Mouse (Mus musculus) spleen, adult 2 months (tissue): Measurements from ENCODE around the gene Olfr311. TPM values are rescaled to one million over a fixed set of nuclear protein-coding genes. Genes with fewer than 3 reads are reported as not detected.
"Not testable (repeated sequence)": the region's sequence is repeated elsewhere in the genome, so short reads cannot be mapped to it uniquely, and the experiment has no call there.

Experiments used
- DNase-seq, 2 experiments: peaks; one replicate each; pipeline versions ENCODE4 v3.0.0 to v3.0.0-alpha.2; 2012 to 2021; ENCODE audit warnings: low spot score in 2 of 2, low read depth in 1 of 2
- H3K27ac ChIP-seq: fragments of 200-500 bp; 2 replicates; pipeline ENCODE4 v1.5.1; 2012; ENCODE audit warnings: low read length, inconsistent platforms; ENCODE audit not compliant: insufficient read depth
- H3K27me3 ChIP-seq: fragments of 200-500 bp; 2 replicates; pipeline ENCODE4 v1.6.1; 2012; ENCODE audit warnings: mild to moderate bottlenecking, moderate library complexity, low read length, inconsistent platforms; ENCODE audit not compliant: control insufficient read depth, insufficient read depth
- H3K36me3 ChIP-seq: fragments of 200-500 bp; 2 replicates; pipeline ENCODE4 v1.6.1; 2012; ENCODE audit warnings: mild to moderate bottlenecking, low read length, inconsistent platforms; ENCODE audit not compliant: control insufficient read depth, insufficient read depth
- H3K4me1 ChIP-seq: fragments of 200-500 bp; 2 replicates; pipeline ENCODE4 v1.6.1; 2011; ENCODE audit warnings: inconsistent platforms; ENCODE audit not compliant: control insufficient read depth, insufficient read depth, insufficient read length
- H3K4me3 ChIP-seq: fragments of 200-500 bp; 2 replicates; pipeline ENCODE4 v1.5.1; 2011; ENCODE audit warnings: mild to moderate bottlenecking, inconsistent platforms; ENCODE audit not compliant: insufficient read depth, insufficient read length; ENCODE audit errors: extremely low read depth
- CTCF ChIP-seq: fragments of 200-500 bp; IDR thresholded peaks from 2 replicates; pipeline ENCODE4 v1.5.1; 2011; ENCODE audit warnings: mild to moderate bottlenecking, inconsistent platforms; ENCODE audit not compliant: insufficient read depth, insufficient read length, insufficient replicate concordance; ENCODE audit errors: extremely low read depth
- POLR2A ChIP-seq: fragments of 200-500 bp; IDR thresholded peaks from 2 replicates; pipeline ENCODE4 v1.6.1; 2011; ENCODE audit warnings: low read depth, low read length, inconsistent platforms
- WGBS: fragments of 180-500 bp; shearing (Covaris S2); methylation state at CpG from one replicate; pipeline ENCODE4 v1.1.7; 2018; 5-methylcytosine and 5-hydroxymethylcytosine counted together
- polyA plus RNA-seq: library from polyadenylated mRNA; depleted of rRNA; stranded (reverse); fragments of >200 nt; gene quantifications from 2 replicates; pipeline ENCODE4 v1.2.3, GENCODE M21; 2012

Gene Olfr311
- polyA plus RNA-seq, 1 experiment = not detected

DNA sequence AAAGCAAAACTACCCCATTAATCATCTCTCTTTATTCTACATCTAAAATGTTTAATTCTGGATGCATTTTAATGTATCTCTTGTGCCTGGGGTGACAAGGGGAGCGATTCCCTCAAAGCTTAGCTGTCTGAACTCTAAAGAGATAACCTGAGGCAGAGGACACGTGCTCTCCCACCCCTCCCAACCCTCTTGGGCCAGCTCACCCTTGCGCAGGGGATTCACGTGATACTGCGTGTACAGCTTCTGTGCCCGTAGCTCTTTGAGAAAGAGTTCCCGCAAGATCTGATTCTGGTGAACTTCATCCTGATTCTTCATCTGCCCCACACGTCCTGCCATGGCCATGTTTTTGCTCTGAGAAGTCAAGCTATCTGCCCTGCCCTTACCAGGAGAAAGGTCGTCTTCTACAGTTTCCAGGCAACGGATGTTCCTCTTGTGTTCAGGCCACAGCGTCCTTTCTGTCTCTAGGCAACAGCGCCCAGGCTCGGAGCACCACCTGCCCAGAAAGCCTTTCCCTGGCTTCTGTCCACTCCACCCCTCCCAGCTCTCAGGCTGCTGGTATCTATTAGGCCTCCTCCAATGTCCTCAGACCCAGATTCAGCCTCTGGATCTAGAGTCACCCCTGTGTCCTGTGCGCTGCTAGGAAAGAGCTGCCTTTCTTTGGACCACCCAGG lies 37.4 kb upstream of the Olfr311 start, which contains the start of gene Fam183b:
Gene Fam183b (minus strand): TSS at position 403 of the 671 bp plus-strand sequence.
- 41% methylated on average over 14 of the region's 14 CpGs for WGBS
- H3K27ac ChIP-seq = no peak within 1 kb of the TSS
- H3K27me3 ChIP-seq = no peaks in the 10 kb centered on the region
- no peaks in the 10 kb centered on the region for H3K36me3 ChIP-seq
- no peak for DNase-seq
- H3K4me3 ChIP-seq = no peak within 1 kb of the TSS; the same call in 1 of the 2 replicates
- H3K4me1 ChIP-seq = no peaks in the 10 kb centered on the region
- no peak for TF ChIP-seq POLR2A
- no peak for TF ChIP-seq CTCF

DNA sequence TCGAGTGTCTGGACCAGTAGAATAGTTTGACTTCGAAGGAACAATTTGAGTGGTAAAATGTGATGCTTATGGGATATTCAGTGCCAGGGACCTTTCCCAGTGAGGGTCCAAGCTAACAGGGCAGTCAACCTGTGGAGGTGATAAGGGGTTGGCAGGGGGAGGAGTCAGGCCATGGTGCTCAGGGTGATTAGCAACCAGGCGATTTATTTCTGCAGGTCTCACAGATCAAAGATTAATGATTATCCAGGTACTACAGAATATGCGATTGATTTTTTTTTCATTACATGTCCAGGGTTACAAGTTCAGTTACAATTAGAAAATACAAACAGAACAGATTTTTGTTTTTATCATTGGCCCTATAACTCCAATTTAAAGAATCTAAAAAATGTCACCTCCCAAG lies 35.2 kb upstream of the Olfr311 start:
- no peak overlapping the region for H3K27ac ChIP-seq
- H3K36me3 ChIP-seq = no peaks in the 10 kb centered on the region
- TF ChIP-seq POLR2A = no peak
- TF ChIP-seq CTCF = no peak
- H3K4me1 ChIP-seq = no peaks in the 10 kb centered on the region
- no peaks in the 10 kb centered on the region for H3K27me3 ChIP-seq
- 79% methylated on average over 4 of the region's 4 CpGs for WGBS
- DNase-seq = no peak
- H3K4me3 ChIP-seq = no peak overlapping the region

DNA sequence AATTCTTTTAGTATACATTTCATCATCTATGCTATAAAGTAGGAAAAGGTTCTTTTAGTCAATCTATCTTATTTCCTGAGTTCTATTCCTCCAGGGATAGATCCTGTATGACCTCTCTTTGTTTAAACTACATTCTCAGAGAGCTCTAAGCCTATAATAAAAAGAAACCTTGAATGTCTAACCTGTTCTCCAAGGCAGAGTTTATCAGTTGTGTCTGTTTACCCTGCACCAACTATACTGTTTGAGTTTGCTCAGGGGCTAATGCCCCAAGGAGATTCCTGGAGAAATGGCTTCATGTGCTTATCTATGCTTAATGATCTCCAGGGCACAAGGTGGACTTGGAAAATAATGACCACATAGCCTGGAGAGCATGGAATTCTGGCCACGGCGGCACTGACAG lies 34.7 kb upstream of the Olfr311 start:
- H3K27me3 ChIP-seq = no peaks in the 10 kb centered on the region
- H3K27ac ChIP-seq = no peak overlapping the region
- TF ChIP-seq CTCF = no peak
- TF ChIP-seq POLR2A = no peak
- no peak overlapping the region for H3K4me3 ChIP-seq
- no peaks in the 10 kb centered on the region for H3K36me3 ChIP-seq
- 78% methylated on average over 2 of the region's 2 CpGs for WGBS
- H3K4me1 ChIP-seq = no peaks in the 10 kb centered on the region
- no peak for DNase-seq

DNA sequence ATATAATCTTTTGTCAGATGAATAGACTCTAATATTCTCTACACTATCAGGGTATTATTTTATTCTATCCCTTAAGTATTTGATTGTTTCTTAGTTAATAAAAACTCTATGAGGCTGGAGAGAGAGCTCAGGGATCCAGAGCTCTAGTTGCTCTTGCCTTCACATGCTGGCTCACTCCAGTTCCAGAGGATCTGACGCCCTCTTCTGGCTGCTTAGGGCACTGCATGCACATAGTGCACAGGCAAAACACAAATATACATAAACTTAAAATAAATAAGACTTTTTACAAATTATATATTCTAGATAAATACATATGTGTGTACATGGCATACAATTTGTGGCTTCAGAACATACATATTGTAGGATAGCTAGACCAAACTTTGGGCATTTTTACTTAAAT lies 27.1 kb upstream of the Olfr311 start:
- Histone ChIP-seq H3K27ac (no peak overlapping the region), H3K4me3 (no peak overlapping the region), H3K4me1 (no peaks in the 10 kb centered on the region), H3K27me3 (no peaks in the 10 kb centered on the region), H3K36me3 (no peaks in the 10 kb centered on the region)
- TF ChIP-seq POLR2A = no peak
- no peak for TF ChIP-seq CTCF
- 5% methylated on average over 1 of the region's 1 CpGs for WGBS
- no peak for DNase-seq

DNA sequence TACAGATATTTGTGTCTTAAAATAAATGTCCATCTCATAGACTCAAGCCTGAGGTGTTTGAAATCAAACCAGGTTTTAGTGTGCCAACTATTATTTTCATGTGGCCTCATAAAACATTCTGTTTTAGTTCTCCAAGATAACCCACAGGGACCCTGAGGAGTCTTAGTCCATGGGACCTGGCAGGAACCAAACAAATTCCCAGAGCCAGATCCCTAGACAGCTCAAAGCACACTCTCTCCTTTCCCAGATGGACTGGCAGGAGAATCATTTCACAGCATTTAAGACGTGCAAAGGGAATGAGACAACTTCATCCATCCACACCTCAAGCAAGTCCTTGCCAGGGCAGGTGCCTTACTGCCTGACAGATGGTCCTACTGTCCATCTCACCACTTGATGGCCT lies 24.4 kb upstream of the Olfr311 start, which contains the start of gene Olfr313:
Gene Olfr313 (plus strand): TSS at position 301 of the 400 bp plus-strand sequence.
- WGBS = 64% methylated on average over 1 of the region's 1 CpGs
- not testable (repeated sequence) for H3K27ac ChIP-seq, H3K4me1 ChIP-seq, DNase-seq, H3K4me3 ChIP-seq, H3K36me3 ChIP-seq, H3K27me3 ChIP-seq

DNA sequence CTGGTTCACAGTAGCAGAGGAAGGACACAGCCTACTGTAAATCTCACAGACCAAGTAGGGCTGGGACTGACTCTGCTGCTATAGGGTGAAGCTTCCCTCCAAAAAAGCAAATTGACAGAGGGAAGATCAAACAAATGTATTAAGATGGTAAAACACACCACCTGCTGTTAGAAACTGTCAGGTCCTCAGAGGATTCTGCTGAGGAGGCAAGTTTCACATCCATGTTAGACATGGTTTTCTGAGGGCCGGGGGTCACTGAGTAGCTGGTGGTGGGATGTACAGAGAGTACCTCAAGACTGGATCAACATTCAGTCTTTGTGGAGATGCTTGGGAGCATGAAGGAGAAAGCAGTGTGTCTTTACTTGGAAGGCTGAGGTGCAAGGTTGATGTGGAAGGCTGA lies 23.4 kb upstream of the Olfr311 start:
- no peak for DNase-seq
- TF ChIP-seq POLR2A (no peak), CTCF (no peak)
- WGBS = 80% methylated on average over 1 of the region's 1 CpGs
- H3K27ac ChIP-seq = no peak overlapping the region
- H3K4me3 ChIP-seq = no peak overlapping the region
- no peaks in the 10 kb centered on the region for H3K4me1 ChIP-seq
- H3K36me3 ChIP-seq = no peaks in the 10 kb centered on the region
- no peaks in the 10 kb centered on the region for H3K27me3 ChIP-seq

DNA sequence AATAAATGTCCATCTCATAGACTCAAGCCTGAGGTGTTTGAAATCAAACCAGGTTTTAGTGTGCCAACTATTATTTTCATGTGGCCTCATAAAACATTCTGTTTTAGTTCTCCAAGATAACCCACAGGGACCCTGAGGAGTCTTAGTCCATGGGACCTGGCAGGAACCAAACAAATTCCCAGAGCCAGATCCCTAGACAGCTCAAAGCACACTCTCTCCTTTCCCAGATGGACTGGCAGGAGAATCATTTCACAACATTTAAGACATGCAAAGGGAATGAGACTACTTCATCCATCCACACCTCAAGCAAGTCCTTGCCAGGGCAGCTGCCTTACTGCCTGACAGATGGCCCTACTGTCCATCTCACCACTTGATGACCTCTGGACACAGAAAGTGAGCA lies 10.1 kb upstream of the Olfr311 start, which contains the start of gene Olfr312:
Gene Olfr312 (plus strand): TSS at position 301 of the 400 bp plus-strand sequence.
- not testable (repeated sequence) for H3K4me3 ChIP-seq, H3K4me1 ChIP-seq, H3K27me3 ChIP-seq, DNase-seq, H3K27ac ChIP-seq, H3K36me3 ChIP-seq
